Mouse (Mus musculus) stomach, postnatal 0 days (tissue): ENCODE data around the gene Gpr19.

Experiments
- CTCF ChIP-seq: IDR thresholded peaks from 2 replicates; pipeline ENCODE4 v1.5.1; 2016; ENCODE audit warnings: antibody characterized with exemption, low read depth, mild to moderate bottlenecking, moderate library complexity
- EP300 ChIP-seq: optimal IDR thresholded peaks from 2 replicates; pipeline ENCODE3; 2016; ENCODE audit warnings: antibody characterized with exemption

GRCm38 (mm10) chr6:134933207-134933558 lies 34.8 kb upstream of the Gpr19 start:
- no peak for TF ChIP-seq CTCF
- no peak for TF ChIP-seq EP300
